Mouse (Mus musculus) layer of hippocampus, postnatal 10 days (tissue): ENCODE data around the gene Vps8. TPM values are rescaled to one million over a fixed set of nuclear protein-coding genes. Genes with fewer than 3 reads are reported as not detected.

Source experiments
- DNase-seq, 2 experiments: peaks; one replicate each; pipeline ENCODE4 v3.0.0; 2021; ENCODE audit warnings: low spot score in 2 of 2
- total RNA-seq, 2 experiments: library from RNA; stranded (reverse); gene quantifications; 2 replicates each; pipeline ENCODE4 v1.2.3; 2021

Gene Vps8
- total RNA-seq, 2 experiments from 2014 or later = 48.3 to 51.5 TPM

DNA sequence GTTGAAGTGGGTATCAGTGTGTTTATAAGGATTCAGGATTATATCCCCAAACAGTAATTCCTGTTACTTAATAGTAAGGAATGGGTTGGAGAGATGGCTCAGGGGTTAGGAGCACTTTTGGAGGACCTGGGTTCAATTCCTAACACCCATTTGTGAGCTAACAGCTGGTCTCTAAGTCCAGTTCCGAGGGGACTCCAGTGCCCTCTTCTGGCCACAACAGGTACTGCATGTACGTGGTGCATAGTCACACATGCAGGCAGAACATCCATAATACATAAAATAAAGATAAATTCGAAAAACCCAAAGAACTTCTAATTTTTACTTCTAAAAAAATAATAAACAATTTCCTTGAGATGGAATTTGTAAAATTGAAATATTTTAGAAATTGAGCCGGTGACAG is 47.5 kb downstream of the Vps8 start:
- DNase-seq = peak in 1 of 2 experiments; percentile 19

DNA sequence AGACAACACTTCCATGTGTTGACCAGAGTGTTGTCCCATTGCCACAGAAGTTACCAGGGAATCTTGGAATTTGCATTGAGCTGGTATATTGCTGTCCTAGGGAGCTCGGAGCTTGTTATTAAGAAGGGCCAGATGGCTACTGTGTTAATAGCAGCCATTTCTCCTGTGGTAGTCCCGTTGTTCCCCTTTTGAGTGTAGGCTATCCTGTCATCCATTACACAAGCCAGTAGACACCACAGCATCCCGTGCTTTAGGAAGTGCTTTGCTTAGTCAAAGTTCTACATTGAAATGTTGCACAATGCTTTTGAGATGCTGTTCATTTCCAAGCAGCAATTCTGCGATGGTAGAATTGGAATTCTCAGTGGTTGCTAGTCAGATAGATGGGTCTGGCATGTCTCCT is 54.2 kb downstream of the Vps8 start:
- DNase-seq = no peak

DNA sequence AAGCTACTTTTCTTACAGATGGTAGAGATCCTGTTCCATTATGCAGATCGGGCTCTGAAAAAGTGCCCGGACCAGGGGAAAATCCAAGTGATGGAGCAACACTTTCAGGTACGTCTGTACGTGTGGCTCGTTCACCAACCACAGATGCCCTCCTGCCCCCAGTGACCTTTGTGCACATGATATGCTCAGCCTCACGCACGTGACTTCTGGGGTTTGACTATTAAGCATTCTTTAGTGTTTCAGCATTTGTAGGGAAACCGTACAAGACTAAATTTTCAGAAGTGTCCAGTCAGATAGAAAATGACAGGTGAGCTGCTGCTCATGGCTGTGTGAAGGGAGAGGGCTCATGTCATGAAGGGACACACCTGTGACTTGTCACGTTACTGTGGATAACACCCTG is 55.5 kb downstream of the Vps8 start:
- no peak for DNase-seq

DNA sequence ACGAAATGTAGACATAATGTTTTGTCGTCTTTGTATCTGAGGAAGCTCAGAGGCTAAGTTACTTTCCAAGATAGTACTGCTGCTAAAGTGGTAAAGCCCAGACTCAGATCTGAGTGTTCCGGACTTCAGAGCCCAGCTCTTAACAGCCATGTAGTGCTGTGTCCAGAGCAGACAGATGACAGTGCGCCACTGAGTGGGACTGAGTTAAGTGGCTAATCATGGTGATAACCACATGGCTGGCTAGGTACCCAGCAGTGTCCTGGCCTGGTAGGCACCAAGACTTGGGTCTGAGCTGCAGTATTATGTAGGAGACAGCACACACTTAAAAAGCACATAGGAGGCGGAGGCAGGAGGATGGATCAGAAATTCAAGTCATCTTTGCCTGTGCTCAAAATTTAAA is 60.9 kb downstream of the Vps8 start:
- no peak for DNase-seq

DNA sequence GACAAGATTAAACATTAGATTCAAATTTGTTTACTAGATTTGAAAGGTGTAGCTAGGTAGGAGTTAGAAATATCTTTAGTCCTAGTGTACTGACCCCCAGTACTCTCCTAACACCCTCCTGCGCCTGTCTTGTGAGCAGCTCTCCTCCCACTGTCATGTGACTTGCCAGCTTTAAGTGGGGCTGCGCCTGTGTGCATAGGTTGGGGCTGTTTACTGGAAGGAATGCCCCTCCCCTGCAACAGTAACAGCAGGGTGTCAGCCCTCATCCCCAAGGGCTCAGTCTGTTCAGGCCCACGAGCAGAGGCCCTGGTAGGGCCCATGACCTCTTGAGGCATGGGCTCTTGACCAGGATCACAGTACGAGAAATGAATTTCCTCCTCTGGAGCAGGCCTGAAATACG is 62.8 kb downstream of the Vps8 start:
- no peak for DNase-seq

DNA sequence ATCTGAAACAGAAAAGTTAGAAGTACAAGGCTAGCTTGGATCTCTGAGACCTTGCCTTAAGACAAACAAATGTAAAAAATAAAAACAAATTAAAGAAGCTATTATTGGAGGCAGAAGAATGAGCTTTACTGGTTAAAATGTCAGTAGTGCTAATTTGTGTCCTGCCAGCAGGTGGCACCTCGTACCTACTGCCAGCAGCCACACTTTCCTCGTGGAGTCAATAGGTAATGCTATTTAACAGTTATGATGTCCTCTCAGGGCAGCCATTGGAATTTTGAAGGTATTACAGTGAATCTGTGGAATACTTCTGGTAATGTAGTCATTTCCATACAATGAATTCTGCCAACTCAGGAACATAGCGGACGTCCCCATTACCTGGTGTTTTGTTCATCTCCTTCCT is 65.5 kb downstream of the Vps8 start:
- DNase-seq = peak; percentile 67 to 75

DNA sequence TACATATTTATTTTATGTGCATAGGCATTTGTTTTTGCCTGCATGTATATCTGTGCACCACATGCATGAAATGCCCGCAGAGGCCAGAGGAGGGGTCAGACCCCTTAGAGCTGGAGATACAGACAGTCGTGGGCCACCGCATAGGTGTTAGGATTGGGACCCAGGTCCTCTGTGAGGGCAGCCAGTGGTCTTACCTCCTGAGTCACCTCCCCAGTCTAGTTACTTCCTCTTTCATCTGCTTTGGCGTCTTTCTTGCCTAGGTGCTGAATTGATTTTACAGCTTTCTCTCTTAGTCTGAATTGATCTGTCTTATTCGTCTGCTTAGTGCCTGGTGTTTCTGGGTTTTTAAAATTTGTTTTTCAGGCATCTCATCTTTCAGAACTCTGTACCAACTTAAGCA is 69.4 kb downstream of the Vps8 start:
- DNase-seq = no peak

DNA sequence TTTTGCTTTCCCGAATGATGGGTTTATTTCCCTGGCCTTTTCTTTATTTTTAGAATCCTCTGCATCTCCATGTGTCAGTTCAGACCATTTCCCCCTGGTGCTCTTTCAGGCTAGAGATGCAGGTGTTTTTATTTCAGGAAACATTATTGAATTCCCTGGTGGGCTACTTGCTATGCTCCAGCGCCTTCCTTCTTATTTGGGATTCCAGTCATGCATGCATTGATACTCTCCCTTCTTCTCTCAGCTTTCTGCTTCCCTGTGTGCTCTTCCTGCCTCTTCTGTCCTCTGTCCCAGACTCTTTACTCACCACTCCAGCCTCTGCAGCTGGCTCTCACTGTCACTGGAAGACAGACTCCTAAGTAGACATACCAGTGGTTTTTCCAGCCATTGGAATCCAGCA is 70.0 kb downstream of the Vps8 start:
- no peak for DNase-seq

DNA sequence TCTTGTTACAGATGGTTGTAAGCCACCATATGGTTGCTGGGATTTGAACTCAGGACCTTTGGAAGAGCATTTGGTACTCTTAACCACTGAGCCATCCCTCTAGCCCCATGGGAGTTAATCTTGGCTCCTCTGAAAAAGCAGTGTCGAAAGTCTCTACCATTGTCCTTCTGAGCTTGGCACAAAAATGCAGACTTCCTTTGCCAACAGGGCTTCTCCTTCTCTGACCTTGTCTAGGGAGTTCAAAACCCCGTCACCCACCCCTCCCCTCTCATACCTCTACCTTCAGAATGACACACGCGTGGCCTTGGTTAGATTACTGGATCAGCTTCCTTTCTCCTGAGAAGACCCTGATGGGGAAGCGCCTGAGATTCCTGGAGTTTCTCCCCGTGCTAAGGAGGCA is 71.8 kb downstream of the Vps8 start:
- DNase-seq = no peak

DNA sequence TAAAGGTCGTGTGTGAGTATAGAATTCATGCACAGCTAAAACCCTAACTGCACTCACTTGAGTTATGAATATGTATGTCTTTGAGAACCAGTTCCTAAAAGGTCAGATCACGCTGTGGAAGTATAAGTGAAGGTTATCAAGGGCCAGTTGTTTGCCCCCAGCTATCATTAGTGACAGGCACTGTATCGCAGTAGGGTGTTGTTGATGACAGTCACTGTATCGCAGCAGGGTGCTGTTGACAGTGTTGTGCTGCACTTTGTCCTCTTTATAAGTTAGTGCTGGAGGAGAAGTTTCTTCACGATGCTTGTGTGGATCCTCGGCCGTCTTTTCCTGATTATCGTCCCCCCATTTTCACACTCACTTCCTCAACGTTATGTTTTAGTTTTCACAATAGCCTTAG is 73.9 kb downstream of the Vps8 start:
- no peak for DNase-seq

DNA sequence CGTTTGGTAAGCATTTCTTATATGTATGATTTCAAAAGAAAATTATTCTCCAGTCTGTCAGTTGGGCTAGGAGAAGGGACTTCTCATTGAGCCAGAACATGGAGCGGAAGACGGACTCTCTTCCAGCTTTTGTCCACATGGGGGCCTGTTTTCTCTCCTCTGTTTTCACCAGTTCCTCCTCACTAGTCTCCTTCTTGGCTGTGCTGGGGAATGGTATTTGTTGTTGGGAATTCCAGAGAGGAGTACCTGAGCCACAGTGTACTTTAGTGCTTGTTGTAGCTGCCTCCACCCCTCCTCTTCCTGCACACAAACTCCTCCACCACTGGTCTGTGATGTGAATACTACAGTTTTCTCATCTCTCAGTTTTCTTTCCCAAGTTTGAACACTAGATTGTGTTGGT is 74.7 kb downstream of the Vps8 start:
- no peak for DNase-seq

DNA sequence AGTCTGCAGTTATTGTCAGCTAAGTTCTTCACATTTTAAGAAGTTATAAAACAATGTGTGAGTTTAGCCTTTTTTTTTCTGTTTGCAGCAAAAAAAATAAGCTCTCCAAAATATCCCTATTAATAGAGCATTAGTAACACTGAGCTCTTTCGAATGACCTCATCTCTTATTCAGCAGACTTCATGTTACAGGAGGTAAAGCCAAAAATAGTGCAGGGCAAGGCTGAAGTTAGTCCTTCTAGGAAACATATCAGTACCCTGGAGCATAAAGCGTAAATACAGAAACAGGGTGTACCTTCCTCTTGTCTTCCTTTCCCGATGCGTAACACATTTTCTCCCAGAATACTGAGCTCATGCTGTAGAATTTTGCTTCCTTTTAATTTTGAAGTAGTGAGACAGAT is 76.1 kb downstream of the Vps8 start:
- no peak for DNase-seq

DNA sequence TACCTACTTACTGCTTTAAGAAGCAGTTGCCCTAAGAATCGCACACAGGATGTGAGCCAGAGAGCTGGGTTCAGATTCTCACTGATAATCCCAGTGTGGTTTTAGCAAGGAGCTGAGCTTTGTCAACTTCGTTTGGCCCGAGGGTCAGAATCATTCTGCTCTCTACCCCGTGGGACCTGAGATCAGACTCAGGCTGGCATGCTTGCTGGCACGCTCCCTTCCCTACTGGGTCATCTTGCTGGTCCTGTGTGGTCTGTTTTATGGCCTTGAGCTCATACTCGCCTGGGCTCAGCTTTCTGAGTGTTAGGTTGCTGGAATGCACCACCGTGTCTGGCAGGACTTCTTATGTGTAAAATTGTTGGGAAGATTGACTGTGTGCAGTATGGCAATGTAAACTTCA is 76.7 kb downstream of the Vps8 start:
- DNase-seq = no peak

DNA sequence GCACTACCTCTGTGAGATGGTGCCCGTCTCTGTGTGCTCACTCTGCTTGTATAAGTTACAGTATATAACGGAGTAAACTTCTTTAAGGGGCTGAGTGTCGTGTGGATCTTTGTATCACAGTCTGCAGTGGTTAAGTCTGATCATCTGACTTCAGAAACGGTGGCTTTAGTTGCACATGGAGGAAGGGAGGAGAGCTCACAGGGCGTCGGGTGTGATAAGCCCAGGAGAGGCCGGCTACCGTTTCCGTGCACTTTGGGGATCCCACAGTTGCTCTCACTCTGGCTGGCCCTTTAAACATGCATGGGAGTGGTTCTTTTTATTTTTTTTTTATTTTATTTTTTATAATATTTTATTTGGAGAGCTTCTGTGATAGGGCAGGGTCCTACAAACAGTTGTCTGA is 95.9 kb downstream of the Vps8 start:
- no peak for DNase-seq

DNA sequence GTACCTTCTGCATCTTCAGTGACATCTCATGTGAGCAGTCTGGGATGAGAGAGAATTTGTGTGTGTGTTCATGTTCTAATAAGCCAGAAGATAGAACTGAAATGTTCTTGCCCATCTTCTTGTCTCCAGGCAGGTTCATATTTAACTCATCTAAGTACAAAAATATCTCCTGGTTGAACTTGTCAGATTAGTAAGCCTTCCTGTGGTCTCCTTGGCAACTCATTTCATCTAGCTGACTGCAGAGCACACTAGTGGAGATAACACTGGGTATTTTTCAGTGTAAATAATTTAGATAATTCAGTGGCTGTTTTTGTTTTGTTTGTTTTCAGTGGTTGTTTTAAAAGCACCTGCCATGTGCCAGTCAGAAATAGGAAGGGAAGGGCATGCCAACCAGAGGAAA is 96.9 kb downstream of the Vps8 start:
- DNase-seq = no peak

DNA sequence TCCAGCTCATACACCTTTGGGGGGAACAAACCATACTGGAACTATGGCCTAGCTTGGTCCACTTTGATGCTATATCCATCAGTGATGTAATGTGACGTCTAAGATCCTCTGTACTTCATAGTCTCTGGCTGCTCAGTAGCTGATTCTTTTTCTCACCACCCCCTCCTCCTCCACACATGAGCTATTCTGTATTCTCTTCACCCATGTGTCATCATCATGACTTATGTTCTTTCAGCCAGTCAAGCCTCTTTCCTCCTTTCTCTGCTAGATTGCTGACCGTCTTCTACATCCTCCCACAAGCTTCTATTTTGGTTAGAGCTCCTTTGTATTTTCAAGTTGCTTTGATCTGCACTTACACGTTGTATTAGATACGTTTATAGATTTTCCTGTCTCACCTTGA is 100.8 kb downstream of the Vps8 start:
- no peak for DNase-seq

DNA sequence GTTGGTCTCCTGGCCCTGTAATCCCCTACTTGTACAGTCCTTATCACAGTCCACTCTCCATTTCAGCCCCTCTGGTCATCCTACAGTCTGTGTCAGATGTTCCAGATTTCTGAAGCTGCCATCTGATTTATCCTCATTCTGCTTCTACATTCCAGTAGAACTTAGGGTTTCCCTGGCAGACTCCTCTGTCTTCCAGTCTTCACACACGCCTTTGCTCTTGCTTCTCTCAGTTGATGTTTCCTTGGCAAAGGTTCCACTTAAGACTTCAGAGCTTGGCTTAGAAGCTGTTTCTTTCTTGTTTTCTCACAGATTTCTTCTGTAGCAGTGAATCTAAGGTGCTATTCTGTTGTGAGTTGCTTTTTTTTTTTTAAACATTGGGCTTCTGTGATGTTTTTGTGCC is 102.5 kb downstream of the Vps8 start:
- no peak for DNase-seq

DNA sequence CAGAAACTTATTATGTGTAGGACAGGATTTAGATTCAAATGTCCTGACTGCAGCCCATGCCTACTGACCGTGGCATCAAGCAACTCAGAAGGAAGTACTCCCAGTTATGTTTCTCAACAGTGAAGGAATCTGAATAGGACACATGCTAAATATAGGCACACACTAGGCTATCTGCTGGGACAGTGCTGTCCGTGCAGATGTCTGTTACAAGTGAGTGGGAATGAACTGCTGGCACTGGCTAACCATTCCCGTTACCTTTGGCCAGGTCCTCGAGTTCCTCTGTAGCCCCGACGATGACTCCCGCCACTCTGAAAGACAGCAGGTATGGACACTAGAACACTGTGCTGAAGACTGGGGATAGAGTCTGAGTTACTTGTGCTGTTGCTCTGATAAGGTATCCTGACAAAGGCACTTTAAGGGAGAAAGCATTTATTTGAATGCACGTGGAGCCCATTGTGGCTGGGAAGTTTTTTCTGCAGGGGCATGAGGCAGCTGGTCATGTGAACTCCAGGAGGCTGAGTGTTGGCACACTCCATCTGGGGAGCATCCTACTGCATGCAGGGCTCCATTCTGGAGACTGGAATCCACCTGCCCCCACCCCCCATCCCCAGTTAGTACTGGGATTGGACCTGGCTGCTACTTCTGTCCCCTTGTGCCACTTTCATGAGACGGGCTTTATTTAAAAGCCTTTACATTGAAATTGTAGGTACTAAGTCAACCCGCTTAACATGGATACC is 104.5 kb downstream of the Vps8 start:
- no peak for DNase-seq

DNA sequence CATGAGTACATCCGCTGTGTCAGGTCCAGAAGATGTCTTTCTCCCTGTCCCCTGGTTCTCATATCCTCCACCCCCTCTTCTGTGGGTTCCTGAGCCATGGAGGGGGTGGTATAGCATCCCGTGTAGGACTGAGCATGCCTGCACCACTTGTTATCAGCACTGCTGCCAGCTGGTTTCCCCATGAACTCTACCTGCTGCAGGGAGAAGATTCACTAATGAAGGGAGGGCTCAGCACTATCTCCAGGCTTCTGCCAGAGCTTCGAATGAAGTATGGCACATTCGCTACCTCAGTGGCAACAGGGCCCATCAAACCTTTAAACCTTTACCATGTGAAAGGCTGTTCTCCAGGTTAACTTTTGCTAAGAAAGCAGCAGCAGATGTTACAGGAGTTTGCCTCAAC is 110.6 kb downstream of the Vps8 start:
- no peak for DNase-seq

DNA sequence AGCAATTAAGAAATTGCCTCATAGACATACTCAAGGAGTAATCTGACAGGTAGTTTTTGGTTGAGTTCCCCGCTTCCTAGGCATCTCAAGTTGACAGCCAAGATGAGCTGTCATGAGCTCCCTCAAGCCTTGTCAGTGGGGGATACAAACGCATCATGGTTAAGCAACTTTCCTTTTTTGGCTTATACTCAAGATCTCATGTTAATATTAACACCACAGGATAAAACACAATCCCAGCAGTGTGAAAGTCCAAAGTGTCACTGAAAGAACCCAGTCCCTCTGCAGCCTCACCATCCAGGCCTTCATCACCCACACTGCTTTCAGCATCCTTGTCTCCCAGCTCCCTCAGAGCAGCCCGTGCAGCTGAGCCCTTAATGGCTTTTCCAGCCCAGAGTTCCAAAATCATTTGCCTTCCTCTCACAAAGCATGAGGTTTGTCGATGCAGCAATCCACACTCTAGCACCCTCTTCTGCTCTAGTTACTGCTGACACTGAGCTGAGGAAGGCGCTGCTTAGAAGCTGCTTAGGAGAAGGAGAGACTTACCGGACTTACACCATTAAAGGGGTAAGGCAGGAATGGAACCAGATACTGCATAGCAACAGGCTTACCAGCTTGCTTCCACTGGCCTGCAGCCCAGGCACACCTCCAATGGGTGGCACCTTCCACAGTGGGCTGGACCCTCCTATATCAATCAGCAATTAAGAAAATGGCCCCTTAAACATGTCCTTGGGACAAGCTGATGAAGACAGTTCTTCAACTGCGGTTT is 113.5 kb downstream of the Vps8 start:
- no peak for DNase-seq

DNA sequence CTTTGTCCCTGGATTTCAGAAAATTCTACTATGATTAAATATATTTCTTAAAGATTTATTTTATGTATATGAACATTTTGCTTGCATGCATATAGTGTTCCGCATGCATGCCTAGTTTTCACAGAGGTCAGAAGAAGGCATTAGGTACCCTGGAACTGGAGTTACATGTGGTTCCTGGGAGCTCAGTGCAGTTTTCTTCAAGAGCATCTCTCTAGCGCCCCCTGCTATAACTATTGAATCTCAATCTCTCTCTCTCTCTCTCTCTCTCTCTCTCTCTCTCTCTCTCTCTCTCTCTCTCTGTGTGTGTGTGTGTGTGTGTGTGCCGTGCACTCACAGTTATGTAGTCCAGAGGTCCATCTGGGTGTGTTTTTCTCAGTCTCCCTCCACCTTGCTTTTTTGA is 114.4 kb downstream of the Vps8 start:
- no peak for DNase-seq

DNA sequence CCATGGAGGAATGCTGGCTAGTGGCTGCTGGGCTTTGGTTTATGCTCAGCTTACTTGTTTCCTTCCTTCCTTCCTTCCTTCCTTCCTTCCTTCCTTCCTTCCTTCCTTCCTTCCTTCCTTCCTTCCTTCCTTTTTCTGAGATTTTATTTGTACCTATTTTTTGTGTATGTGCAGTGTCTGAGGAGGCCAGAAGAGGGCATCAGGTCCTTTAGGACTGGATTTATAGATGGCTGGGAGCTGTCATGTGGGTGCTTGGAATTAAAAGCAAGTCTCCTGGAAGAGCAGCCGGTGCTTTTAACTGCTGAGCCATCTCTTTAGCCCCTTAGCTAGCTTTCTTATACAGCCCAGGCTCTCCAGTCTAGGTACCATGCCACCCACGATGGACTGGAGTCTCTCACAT is 116.0 kb downstream of the Vps8 start:
- DNase-seq = no peak

DNA sequence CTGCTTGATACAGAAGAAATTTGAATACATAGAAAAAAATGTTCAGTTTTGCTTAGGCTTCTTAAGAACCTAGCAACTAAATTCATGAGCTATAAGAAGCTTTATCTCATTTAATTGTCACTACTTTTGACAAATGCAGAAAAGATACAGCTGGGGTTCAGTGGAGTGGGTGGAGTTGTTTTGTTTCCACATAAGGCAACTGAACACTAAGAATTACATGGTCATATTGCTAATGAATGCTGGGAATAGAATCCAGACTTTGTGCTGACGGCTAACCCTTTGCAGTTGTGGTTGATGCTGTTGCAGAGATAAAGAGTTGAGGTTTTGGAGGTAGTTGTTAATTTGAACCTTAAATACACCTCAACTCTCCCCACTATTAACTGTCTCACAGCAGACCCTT is 119.6 kb downstream of the Vps8 start:
- DNase-seq = no peak
